Mouse (Mus musculus): ENCODE data around the gene Nphp3. TPM values are rescaled to one million over a fixed set of nuclear protein-coding genes. Genes with fewer than 3 reads are reported as not detected.

The Nphp3 gene
- polyA plus RNA-seq, 1 experiment from 2014 or later: 6.0 TPM

GRCm38 (mm10) chr9:104035261-104036015 is 33.1 kb downstream of the Nphp3 start:
- 50% methylated on average over 24 of the region's 24 CpGs for WGBS
- H3K4me2 ChIP-seq (replicated peaks): no peak overlapping the region
- no peak overlapping the region for H3K9ac ChIP-seq (replicated peaks)
- H3K27me3 ChIP-seq: no peaks in the 10 kb centered on the region
- no peaks in the 10 kb centered on the region for H3K9me3 ChIP-seq
- no peak overlapping the region for H3K4me3 ChIP-seq
- no peak overlapping the region for H3K27ac ChIP-seq (replicated peaks)
- no peak for ATAC-seq (ENCODE audit: low FRiP score, low read depth)
- H3K36me3 ChIP-seq: no peaks in the 10 kb centered on the region
- H3K4me1 ChIP-seq: no peaks in the 10 kb centered on the region

- no peak overlapping the region for H3K4me3 ChIP-seq
- H3K27ac ChIP-seq (replicated peaks): no peak overlapping the region
- no peaks in the 10 kb centered on the region for H3K9me3 ChIP-seq
- no peaks in the 10 kb centered on the region for H3K36me3 ChIP-seq
- H3K4me2 ChIP-seq (replicated peaks): no peak overlapping the region
- no peaks in the 10 kb centered on the region for H3K27me3 ChIP-seq
- 89% methylated on average over 13 of the region's 13 CpGs for WGBS
- H3K4me1 ChIP-seq: no peaks in the 10 kb centered on the region
- no peak overlapping the region for H3K9ac ChIP-seq (replicated peaks)
- ATAC-seq (ENCODE audit: low FRiP score, low read depth): no peak
Measured at GRCm38 (mm10) chr9:104038266-104038665, 35.9 kb downstream of the Nphp3 start.

- H3K36me3 ChIP-seq: no peaks in the 10 kb centered on the region
- no peaks in the 10 kb centered on the region for H3K4me1 ChIP-seq
- H3K27me3 ChIP-seq: no peaks in the 10 kb centered on the region
- no peak overlapping the region for H3K9ac ChIP-seq (replicated peaks)
- no peaks in the 10 kb centered on the region for H3K9me3 ChIP-seq
- WGBS: 93% methylated on average over 21 of the region's 21 CpGs
- no peak overlapping the region for H3K4me2 ChIP-seq (replicated peaks)
- no peak overlapping the region for H3K4me3 ChIP-seq
- no peak for ATAC-seq (ENCODE audit: low FRiP score, low read depth)
- no peak overlapping the region for H3K27ac ChIP-seq (replicated peaks)
Measured at GRCm38 (mm10) chr9:104039031-104039695, 36.8 kb downstream of the Nphp3 start.

GRCm38 (mm10) chr9:104039742-104040141 is 37.4 kb downstream of the Nphp3 start:
- no peaks in the 10 kb centered on the region for H3K4me1 ChIP-seq
- H3K9me3 ChIP-seq: no peaks in the 10 kb centered on the region
- 81% methylated on average over 4 of the region's 4 CpGs for WGBS

GRCm38 (mm10) chr9:104040362-104040761 is 38.0 kb downstream of the Nphp3 start, which contains the start of gene Gm28305:
Gene Gm28305 (plus strand): TSS chr9:104040662.
- H3K27ac ChIP-seq (replicated peaks): no peak within 1 kb of the TSS
- 75% methylated on average over 2 of the region's 2 CpGs for WGBS
- ATAC-seq (ENCODE audit: low FRiP score, low read depth): no peak
- H3K27me3 ChIP-seq: no peaks in the 10 kb centered on the region
- H3K36me3 ChIP-seq: peaks cover 6% of the 10 kb centered on the region; the same call in 1 of the 2 replicates
- H3K4me3 ChIP-seq: no peak within 1 kb of the TSS
- H3K9ac ChIP-seq (replicated peaks): no peak within 1 kb of the TSS
- no peaks in the 10 kb centered on the region for H3K4me1 ChIP-seq
- no peaks in the 10 kb centered on the region for H3K9me3 ChIP-seq
- H3K4me2 ChIP-seq (replicated peaks): no peak within 1 kb of the TSS

More at GRCm38 (mm10) chr9:104039742-104040141, 37.4 kb downstream of the Nphp3 start:
- Histone ChIP-seq H3K4me2 (replicated peaks) (no peak overlapping the region), H3K36me3 (peaks cover 3% of the 10 kb centered on the region; the same call in 1 of the 2 replicates), H3K4me3 (no peak overlapping the region), H3K9ac (replicated peaks) (no peak overlapping the region), H3K27ac (replicated peaks) (no peak overlapping the region), H3K27me3 (no peaks in the 10 kb centered on the region)
- ATAC-seq (ENCODE audit: low FRiP score, low read depth): no peak

GRCm38 (mm10) chr9:104043676-104044075 is 41.3 kb downstream of the Nphp3 start:
- 87% methylated on average over 4 of the region's 4 CpGs for WGBS
- H3K36me3 ChIP-seq: peaks cover 34% of the 10 kb centered on the region

GRCm38 (mm10) chr9:104051028-104051427 is 48.7 kb downstream of the Nphp3 start:
- Histone ChIP-seq H3K4me3 (no peak overlapping the region), H3K4me1 (no peaks in the 10 kb centered on the region), H3K36me3 (peaks cover 92% of the 10 kb centered on the region), H3K4me2 (replicated peaks) (no peak overlapping the region), H3K27me3 (no peaks in the 10 kb centered on the region), H3K9me3 (no peaks in the 10 kb centered on the region), H3K9ac (replicated peaks) (no peak overlapping the region), H3K27ac (replicated peaks) (no peak overlapping the region)
- ATAC-seq (ENCODE audit: low FRiP score, low read depth): no peak
- WGBS: 88% methylated on average over 6 of the region's 6 CpGs

More at GRCm38 (mm10) chr9:104043676-104044075, 41.3 kb downstream of the Nphp3 start:
- H3K4me3 ChIP-seq: no peak overlapping the region
- no peak overlapping the region for H3K27ac ChIP-seq (replicated peaks)
- no peaks in the 10 kb centered on the region for H3K27me3 ChIP-seq
- ATAC-seq (ENCODE audit: low FRiP score, low read depth): no peak
- no peaks in the 10 kb centered on the region for H3K4me1 ChIP-seq
- H3K4me2 ChIP-seq (replicated peaks): no peak overlapping the region
- H3K9me3 ChIP-seq: no peaks in the 10 kb centered on the region
- no peak overlapping the region for H3K9ac ChIP-seq (replicated peaks)

- WGBS: under 1% methylated on average over 59 of the region's 59 CpGs
Measured at GRCm38 (mm10) chr9:104062430-104063243, 60.3 kb downstream of the Nphp3 start, which contains the start of gene Uba5. Gene Uba5 (minus strand): TSS chr9:104063134.

GRCm38 (mm10) chr9:104063244-104063961 is 61.1 kb downstream of the Nphp3 start, which contains the start of gene Acad11:
Gene Acad11 (plus strand): TSS chr9:104063377.
- peaks cover 11% of the 10 kb centered on the region for H3K36me3 ChIP-seq
- peak; percentile 97 for ATAC-seq (ENCODE audit: low FRiP score, low read depth)

More at GRCm38 (mm10) chr9:104062430-104063243, 60.3 kb downstream of the Nphp3 start, which contains the start of gene Uba5:
- peak within 1 kb of the TSS; percentile 97 for H3K4me2 ChIP-seq (replicated peaks)
- H3K9me3 ChIP-seq: no peaks in the 10 kb centered on the region
- H3K4me3 ChIP-seq: peak within 1 kb of the TSS; percentile 99
- peaks cover 20% of the 10 kb centered on the region for H3K4me1 ChIP-seq
- H3K36me3 ChIP-seq: peaks cover 19% of the 10 kb centered on the region
- no peaks in the 10 kb centered on the region for H3K27me3 ChIP-seq
- peak within 1 kb of the TSS; percentile 89 for H3K9ac ChIP-seq (replicated peaks)
- H3K27ac ChIP-seq (replicated peaks): peak within 1 kb of the TSS; percentile 74
- ATAC-seq (ENCODE audit: low FRiP score, low read depth): peak; percentile 84

GRCm38 (mm10) chr9:104064571-104064970 is 62.2 kb downstream of the Nphp3 start:
- Histone ChIP-seq H3K36me3 (peaks cover 10% of the 10 kb centered on the region), H3K9me3 (no peaks in the 10 kb centered on the region), H3K4me1 (peaks cover 20% of the 10 kb centered on the region), H3K27me3 (no peaks in the 10 kb centered on the region), H3K4me3 (no peak overlapping the region), H3K4me2 (replicated peaks) (no peak overlapping the region), H3K27ac (replicated peaks) (no peak overlapping the region), H3K9ac (replicated peaks) (no peak overlapping the region)
- no peak for ATAC-seq (ENCODE audit: low FRiP score, low read depth)
- WGBS: 34% methylated on average over 1 of the region's 1 CpGs

More at GRCm38 (mm10) chr9:104063244-104063961, 61.1 kb downstream of the Nphp3 start, which contains the start of gene Acad11:
- no peaks in the 10 kb centered on the region for H3K27me3 ChIP-seq
- peak within 1 kb of the TSS; percentile 89 for H3K9ac ChIP-seq (replicated peaks)
- H3K27ac ChIP-seq (replicated peaks): peak within 1 kb of the TSS; percentile 74
- H3K9me3 ChIP-seq: no peaks in the 10 kb centered on the region
- H3K4me3 ChIP-seq: peak within 1 kb of the TSS; percentile 99
- peak within 1 kb of the TSS; percentile 97 for H3K4me2 ChIP-seq (replicated peaks)
- under 1% methylated on average over 30 of the region's 30 CpGs for WGBS
- H3K4me1 ChIP-seq: peaks cover 20% of the 10 kb centered on the region

- Histone ChIP-seq H3K27ac (replicated peaks) (no peak overlapping the region), H3K9ac (replicated peaks) (no peak overlapping the region), H3K4me3 (no peak overlapping the region), H3K4me2 (replicated peaks) (no peak overlapping the region), H3K9me3 (no peaks in the 10 kb centered on the region), H3K27me3 (no peaks in the 10 kb centered on the region), H3K4me1 (no peaks in the 10 kb centered on the region), H3K36me3 (no peaks in the 10 kb centered on the region)
- 81% methylated on average over 4 of the region's 4 CpGs for WGBS
- ATAC-seq (ENCODE audit: low FRiP score, low read depth): no peak
Measured at GRCm38 (mm10) chr9:104070241-104070640, 67.9 kb downstream of the Nphp3 start.

Data from midbrain, embryonic 12.5 days (tissue).